Mouse (Mus musculus): ENCODE measurements around the gene Tnfrsf25.

- TF ChIP-seq CTCF (IDR thresholded peaks at IDR 0.05) (no peak), EP300 (IDR thresholded peaks at IDR 0.05) (no peak)
Measured at GRCm38 (mm10) chr4:152096927-152097326, 18.8 kb upstream of the Tnfrsf25 start.
